Mouse (Mus musculus) v-Abl transformed pro-B cells (cell line): ENCODE results near the gene Map3k4.

Experiments used
- in situ Hi-C, 2 experiments: fragments of 400-800 bp; cut with MboI; formaldehyde crosslinking; loops; one replicate each; pipeline ENCODE4 v1.15.1; 2025; ENCODE audit not compliant: unreplicated experiment in 2 of 2

Gene Map3k4

DNA sequence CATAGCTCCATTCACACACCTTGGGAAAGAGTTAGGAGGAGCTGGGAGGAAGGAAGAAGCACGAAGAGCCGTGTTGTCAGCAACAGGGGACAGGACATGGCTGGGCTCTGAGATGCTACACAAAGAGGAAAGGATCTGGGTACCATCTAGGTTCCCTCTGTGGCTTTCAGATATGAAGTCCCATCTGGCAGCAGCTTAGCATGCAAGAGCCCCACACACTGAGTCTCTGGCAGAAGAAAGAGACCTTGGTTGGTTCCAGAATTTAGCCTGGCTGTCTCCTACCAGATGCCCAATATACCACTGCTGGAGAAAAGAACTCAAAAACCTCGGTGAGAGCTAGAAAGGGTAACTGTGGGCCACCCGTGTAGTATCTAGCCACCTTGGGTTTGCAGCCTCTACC, 41.3 kb downstream of the Map3k4 start:
- in situ Hi-C loops = no loop called here

- in situ Hi-C loops = no loop called here
Measured at GRCm38 (mm10) chr17:12276496-12277200, 41.9 kb downstream of the Map3k4 start.

- in situ Hi-C loops = no loop called here
Measured at GRCm38 (mm10) chr17:12275756-12276155, 42.8 kb downstream of the Map3k4 start.

DNA sequence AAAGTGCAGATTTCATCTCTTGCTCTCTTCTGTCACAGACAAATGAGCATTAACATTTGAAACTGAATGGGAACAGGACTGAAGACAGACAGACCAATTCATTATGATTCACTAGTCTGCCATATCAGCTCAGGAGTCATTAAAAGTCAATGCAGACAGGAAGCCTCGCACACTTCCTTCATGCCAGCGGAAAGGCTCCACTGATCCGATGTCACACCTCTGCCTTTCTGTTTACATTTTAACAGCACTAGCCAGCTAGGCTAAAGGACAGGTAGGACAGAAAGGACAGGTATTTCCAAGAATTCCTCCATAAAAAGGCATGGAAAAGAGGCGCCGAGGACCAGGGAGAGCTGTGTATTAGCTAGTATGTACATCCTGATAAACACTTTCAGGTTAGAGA, 45.6 kb downstream of the Map3k4 start:
- in situ Hi-C loops = no loop called here

- in situ Hi-C loops = no loop called here
Measured at GRCm38 (mm10) chr17:12271805-12272204, 46.8 kb downstream of the Map3k4 start.

GRCm38 (mm10) chr17:12268538-12268937, 50.1 kb downstream of the Map3k4 start:
- in situ Hi-C loops = loop anchor here in 1 of 2 experiments (5.0 kb wide), 3 partner anchors 39 to 111 kb away; no protein-coding TSS in a partner anchor

- in situ Hi-C loops = loop anchor here in 1 of 2 experiments (5.0 kb wide), 3 partner anchors 39 to 111 kb away; no protein-coding TSS in a partner anchor
Measured at GRCm38 (mm10) chr17:12268091-12268490, 50.5 kb downstream of the Map3k4 start.

- in situ Hi-C loops = loop anchor here in 1 of 2 experiments (5.0 kb wide), 3 partner anchors 41 to 109 kb away; no protein-coding TSS in a partner anchor
Measured at GRCm38 (mm10) chr17:12265969-12266925, 52.3 kb downstream of the Map3k4 start.

DNA sequence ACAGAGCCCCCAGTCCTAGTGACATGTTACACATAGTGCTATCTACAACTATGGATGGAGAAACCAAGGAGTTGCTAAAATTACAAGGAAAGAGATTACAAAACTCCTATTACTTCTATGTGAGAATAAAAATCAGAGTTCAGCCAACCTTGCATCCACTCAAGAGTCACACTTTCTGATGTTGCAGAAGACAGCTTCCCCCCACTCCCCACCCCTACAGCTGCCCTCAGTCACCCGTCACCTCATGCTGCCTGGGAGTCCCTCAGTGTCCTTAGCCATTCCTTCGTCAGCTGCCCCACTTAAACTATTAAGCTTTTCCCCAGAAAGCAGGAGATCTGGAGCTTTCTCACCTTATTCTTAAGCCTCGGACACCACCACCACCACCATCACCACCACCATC, 54.3 kb downstream of the Map3k4 start:
- in situ Hi-C loops = loop anchor here in 1 of 2 experiments (5.0 kb wide), 2 partner anchors 38 to 108 kb away; no protein-coding TSS in a partner anchor

DNA sequence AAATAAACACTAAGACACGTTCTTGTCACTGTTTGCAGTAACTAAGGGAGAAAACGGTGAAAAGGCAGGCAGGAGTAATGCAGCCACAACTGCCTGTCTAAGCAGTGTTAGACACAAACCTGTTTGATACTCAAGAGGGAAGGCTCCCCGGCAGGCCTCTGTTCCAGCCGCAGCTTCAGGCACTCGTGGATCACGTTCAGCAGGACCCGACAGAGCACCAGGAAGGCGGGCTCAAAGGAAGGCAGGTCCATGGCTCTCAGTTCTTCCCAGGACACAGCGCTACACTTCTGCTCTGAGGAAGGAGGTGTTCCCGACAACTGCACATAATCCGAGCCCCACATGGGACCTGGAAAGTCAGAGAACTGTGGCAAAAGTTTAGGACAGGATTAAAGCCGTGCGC, 54.8 kb downstream of the Map3k4 start:
- in situ Hi-C loops = loop anchor here in 1 of 2 experiments (5.0 kb wide), 2 partner anchors 39 to 109 kb away; no protein-coding TSS in a partner anchor

DNA sequence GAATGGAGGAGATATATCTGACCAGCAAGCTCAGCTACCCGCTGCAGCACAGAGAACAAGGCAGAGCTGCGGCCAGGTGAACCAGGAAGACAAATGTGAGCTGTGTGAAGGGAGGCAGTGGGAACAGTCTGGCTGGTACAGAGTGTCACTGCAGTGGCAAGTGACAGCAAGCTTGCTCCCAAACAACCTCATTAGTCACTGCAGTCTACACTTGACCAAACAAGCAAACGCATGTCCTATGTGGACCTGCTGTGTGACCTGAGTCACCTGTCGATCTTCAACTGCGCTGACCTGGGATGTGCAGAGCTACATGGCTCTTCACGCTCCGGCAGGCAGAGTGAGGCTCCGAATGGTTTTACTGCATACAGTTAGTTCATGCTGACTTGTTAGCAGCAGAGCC, 55.7 kb downstream of the Map3k4 start:
- in situ Hi-C loops = loop anchor here in 1 of 2 experiments (5.0 kb wide), 2 partner anchors 39 to 109 kb away; no protein-coding TSS in a partner anchor

GRCm38 (mm10) chr17:12261887-12262286, 56.7 kb downstream of the Map3k4 start:
- in situ Hi-C loops = loop anchor here in 1 of 2 experiments (5.0 kb wide), 2 partner anchors 40 to 110 kb away; no protein-coding TSS in a partner anchor

- in situ Hi-C loops = loop anchor here in 1 of 2 experiments (5.0 kb wide), 2 partner anchors 41 to 111 kb away; no protein-coding TSS in a partner anchor
Measured at GRCm38 (mm10) chr17:12261376-12261775, 57.2 kb downstream of the Map3k4 start.

DNA sequence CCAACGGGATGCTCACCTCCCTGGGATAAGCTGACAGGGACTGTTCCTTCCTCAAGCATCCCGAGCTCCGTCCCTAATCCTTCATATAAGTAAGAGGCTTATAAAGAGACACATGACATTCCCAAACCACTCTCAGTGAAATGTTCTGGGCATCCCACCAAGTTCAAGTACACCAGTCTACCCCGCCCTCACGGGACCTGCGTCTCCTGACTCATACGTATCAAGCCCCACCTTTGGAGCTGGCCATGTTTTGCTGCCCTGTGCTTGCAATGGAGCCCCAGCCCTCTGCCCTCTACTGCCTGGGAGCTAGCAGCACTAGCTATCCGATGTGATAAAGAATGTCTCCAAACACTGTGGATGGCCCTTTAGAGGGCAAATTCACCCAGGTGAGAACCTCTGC, 58.6 kb downstream of the Map3k4 start:
- in situ Hi-C loops = loop anchor here in 1 of 2 experiments (5.0 kb wide), 2 partner anchors 42 to 112 kb away; no protein-coding TSS in a partner anchor

GRCm38 (mm10) chr17:12258517-12258916, 60.1 kb downstream of the Map3k4 start:
- in situ Hi-C loops = no loop called here

DNA sequence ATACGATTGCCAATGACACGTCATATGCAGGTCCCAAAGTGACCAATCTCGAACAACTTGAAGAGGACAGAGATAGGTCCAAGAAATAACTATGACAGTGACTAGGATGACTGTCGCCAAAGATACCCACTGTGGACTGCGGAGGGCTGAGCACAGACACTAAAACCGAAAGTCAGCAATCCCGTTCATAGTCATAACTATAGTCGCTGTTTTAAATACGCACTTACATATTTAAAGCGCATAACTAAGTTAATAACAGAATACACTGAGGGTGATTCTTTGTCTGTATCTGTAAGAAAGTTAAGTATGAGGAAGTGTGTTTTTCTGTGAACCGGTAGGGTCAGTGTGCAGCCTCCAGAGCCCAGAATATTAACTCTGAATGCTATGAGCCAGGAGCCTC, 62.5 kb downstream of the Map3k4 start:
- in situ Hi-C loops = no loop called here

DNA sequence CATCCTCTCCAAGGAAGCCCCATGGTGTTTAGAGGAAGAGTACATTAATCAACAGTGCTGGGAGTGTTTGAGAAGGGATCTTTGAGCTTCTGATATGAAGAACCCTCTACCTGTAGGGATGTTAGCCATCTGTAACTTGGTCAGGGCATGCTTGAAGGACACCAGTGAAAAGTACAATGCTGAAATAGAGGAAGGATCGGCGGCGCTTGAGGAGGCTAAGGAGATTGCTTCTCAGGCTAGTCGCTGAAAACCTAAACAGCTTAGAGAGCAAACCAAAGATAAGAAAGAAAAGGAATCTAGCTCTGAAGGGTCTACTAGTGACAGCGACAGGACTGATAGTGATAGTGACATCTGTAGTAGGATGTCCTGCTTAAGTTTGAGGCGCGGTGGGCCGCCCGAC, 68.0 kb downstream of the Map3k4 start:
- in situ Hi-C loops = no loop called here

DNA sequence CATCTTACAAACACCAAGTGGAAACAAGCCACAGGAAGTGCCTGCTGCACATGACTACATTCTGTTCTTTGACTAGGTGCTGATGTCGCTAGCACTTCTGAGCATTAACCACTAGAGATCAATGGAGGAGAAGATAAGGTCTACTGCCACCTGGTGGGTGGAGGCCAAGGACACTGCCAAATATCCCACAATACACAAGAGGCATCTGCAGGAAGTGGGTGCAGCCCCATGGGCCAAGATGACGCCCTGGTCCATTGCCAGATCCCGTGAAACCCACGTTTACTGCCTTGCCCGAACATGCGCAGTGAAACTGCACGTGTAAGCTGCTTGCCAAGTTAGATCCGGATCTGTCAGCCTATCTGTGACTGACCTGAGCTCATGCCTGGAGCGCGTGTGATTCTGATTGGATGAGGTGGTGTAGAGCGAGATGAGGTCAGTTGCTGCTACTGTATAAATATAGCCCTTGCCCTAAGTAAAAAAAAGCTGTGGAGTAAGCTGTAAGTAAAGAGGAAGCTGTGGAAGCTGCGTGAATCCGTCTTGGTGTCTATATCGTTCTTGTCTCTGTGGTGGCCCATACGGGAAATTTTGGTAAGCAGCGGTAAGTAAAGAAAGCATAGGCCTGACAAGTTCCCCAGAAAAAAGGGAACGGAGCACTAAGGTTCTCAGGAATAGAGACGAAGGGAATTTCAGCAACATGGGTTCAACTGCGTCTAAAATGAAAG, 68.7 kb downstream of the Map3k4 start:
- in situ Hi-C loops = loop anchor here in 1 of 2 experiments (25.0 kb wide), 1 partner anchor 412 kb away; no protein-coding TSS in a partner anchor

DNA sequence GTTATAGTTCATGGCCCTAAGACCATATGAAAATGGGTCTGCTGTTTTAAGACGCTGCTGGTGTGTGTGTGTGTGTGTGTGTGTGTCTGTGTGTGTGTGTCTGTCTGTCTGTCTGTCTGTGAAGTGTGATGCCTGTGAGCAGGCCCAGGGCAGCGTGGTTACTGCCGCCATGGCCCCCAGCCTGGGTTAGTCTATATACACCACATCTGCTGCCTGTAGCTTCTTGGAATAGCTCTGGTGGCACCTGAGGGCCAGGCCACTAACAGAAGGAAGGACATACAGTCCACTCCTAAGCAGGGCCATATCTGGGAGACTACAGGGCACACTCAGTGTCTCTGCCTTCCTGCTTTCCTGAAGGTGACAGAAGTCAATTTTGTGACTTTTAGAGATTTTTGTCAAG, 77.9 kb downstream of the Map3k4 start:
- in situ Hi-C loops = loop anchor here in 1 of 2 experiments (25.0 kb wide), 1 partner anchor 422 kb away; no protein-coding TSS in a partner anchor

DNA sequence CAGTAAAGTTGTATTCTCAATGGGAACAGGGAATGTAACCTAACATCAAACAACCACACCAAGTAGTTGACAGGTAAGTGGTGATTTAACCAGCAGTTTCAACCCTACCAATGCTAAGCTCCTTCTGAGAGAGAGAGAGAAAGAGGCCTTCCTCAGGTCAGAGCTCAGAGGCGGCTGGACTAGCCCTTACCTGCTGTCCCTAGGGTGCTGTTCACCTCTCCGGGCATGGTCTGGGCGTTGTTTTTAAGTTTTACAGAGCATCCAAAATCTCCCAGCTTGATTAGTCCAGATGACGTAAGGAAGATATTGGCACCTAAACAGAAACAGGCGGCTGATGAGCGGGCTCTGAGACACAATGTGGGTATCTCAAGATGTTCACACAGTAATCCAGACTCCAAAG, 85.9 kb downstream of the Map3k4 start:
- in situ Hi-C loops = loop anchor here in 1 of 2 experiments (25.0 kb wide), 1 partner anchor 430 kb away; no protein-coding TSS in a partner anchor
